Mouse (Mus musculus) adrenal gland, postnatal 36 days (tissue): ENCODE measurements at regions not wholly inside any gene's neighbourhood (a gene's known extent, or its start where the extent isn't known, plus 50 kb on each side); places are given as distances from the start of the nearest gene placed in this dataset.
A peak's percentile ranks its signal among the peaks of the same experiment; 100 is the strongest.

Source experiments
- DNase-seq, 2 experiments: peaks; one replicate each; pipeline ENCODE4 v3.0.0; 2021; ENCODE audit warnings: mixed read lengths in 1 of 2

DNA sequence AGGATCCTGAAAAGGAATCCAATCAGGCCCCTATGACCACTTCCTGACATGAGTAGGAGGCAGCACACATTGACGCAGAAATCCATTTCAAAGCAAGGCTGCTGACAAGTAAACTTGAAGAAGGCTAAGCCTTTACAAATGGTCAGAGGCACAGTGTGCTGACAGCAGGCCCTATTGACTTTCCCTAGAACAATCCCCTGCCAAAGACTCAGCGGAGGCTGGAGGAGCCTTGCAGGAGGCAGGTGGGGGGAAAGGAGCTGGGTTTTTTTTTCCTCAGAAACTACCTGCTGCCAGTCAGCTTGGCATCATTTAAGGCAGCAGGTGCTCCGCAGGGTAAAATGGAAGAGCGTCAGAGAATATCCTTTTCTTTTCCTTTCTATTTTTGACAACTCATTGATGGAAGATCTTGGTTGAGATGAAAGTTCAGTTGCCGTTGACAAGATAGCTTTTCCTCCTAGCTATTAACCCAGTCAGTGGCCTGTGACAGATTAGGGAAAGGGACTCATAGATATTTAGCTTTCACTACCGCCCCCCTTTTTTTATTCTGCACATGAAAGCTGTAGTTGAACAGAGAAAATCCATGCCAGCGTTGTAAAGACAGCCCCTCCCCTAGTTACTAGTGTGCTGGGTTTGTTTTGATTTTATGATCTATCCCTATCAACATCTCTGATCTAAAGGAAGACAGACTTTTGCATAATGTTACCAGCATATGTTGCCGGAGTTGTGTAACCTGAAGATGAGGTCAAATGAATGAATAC lies 210.6 kb downstream of the Csnka2ip start:
- DNase-seq: no peak

DNA sequence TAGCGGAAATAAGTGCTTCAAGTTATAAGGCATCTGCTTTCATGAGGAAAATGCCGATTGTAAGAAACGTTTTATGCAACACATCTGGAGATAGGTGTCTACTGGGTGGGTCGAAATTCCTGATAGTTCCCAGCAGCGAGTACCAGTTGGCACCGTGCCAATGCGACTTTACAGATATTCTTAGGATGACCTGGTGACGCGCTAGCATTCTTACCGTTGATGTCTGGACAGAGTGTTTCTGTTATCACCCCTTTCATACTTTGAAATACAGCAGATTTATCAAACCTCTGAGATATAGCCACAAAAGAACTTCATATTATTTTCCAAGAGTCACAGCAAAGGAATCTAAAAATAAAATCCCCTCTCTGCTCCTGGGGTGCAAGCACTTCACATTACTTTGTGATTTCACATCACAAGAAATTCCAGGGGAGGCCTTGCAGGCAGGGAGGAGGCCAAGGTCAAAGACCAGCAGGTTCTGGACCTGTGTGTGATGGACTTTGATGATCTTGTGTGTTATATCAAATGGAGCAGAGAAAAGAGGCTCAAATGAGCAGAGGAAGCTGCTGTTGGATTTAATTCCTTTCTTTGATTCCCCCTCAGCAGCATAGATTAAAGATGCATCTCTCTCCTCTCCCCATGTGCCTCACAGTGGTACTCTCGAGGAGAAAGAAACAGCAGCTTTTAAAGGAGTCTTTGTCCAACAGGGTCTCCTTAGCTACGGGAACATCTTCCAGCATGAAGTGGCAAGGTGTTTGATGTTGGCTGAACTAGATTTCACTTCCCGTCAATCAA lies 233.4 kb downstream of the Csnka2ip start:
- DNase-seq: no peak

- no peak for DNase-seq
These were observed 254.3 kb downstream of the Csnka2ip start for GRCm38 (mm10) chr16:64347940-64348339.

GRCm38 (mm10) chr16:64332887-64333455 lies 269.2 kb downstream of the Csnka2ip start:
- DNase-seq: no peak

GRCm38 (mm10) chr16:64332195-64332886 lies 269.9 kb downstream of the Csnka2ip start:
- DNase-seq: no peak

- DNase-seq: no peak
These were observed 272.7 kb downstream of the Csnka2ip start for GRCm38 (mm10) chr16:64329264-64330060.

- no peak for DNase-seq
These were observed 283.3 kb downstream of the Csnka2ip start for GRCm38 (mm10) chr16:64318796-64319493.

- DNase-seq: no peak
These were observed 285.4 kb downstream of the Csnka2ip start for GRCm38 (mm10) chr16:64316831-64317230.

DNA sequence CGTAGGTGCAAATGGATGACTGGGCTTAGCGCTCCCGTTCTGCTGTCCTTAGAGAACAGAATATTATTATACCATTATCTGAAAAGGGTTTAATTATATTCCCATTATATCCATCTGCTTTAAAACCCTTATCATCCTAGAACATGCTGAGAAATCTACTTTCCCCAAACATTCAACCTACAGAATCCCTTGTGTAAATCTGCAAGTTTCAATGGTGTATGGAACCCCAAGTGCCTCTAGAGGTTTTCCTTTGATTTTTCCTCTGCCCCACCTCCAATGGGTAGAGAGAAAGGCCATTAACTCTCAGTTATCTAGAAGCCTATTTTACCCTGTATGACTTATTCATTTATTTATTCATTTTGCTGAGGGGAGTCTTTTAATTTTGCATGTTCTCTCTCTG lies 308.7 kb downstream of the Csnka2ip start:
- no peak for DNase-seq

DNA sequence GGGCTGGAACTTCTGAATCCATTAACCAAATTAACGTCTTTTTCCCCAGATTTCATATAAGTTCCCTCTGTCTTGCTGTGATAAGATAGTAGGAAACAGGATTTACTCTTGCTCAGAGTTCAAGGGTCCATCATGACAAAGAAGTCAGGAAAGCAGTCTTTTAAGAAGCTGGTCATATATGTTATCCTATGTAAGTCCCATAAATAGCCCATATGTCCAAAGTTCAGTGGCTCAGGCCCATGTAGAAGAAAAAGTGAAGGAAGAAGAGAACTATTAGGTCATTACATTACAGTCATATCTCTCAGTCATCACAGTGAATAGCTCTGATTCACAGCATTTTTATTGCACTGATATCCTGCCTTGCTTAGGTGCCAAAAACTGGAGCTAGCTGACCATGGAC lies 316.9 kb downstream of the Csnka2ip start:
- no peak for DNase-seq

- no peak for DNase-seq
These were observed 326.2 kb downstream of the Csnka2ip start for GRCm38 (mm10) chr16:64275860-64276597.

GRCm38 (mm10) chr16:64275420-64275819 lies 326.8 kb downstream of the Csnka2ip start:
- no peak for DNase-seq

DNA sequence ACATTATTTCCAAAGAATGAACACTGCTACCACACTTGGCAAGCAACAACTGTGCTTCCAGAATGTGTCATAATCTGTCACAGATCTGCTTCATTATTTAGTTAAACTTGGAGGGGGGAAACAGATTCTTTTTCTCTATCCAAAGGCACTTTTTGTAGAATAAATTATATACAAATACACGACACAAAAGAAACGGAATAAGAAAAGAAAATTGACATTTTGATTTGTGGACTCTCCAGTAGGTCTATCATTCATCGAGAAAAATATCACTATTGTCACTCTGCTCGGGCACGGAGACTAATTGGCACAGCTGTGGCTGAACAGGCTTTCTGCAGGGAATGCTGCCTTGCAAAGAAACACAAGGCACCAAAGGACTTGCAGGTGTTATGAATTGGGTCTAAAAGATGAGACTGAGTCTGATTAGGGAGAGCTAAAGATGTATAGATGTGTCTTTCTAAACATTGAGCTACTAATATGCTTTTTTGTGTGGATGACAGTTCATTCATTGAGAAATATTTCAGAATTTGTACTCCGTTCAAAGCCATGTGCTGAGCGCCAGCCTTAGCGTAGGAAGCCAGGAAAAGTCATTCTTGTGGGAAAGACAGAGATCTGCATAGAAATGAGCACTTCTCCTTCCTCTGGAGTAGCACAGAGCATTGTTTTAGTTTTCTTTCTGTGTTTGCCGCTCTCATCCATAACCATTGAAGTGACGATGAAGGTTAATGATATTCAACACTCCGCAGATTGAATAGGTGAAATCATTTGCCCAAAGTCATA lies 337.1 kb downstream of the Csnka2ip start:
- DNase-seq: no peak

DNA sequence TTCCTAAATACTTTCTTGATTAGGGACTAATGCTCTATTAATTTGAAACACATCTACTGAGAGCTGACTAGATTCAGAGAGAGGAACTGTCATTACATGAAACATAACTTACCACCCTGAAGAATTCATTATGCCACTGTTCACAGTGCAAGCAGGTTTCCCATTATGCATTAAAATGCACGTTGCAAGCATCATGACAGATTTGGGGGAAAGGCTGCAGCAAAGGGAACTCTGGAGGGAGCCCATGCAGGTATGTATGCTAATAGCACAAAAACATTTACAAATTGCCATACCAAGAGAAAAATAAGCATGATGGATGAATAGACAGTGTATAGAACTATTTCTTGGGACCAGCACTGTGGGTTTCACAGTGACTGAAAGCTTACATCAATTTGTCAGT lies 351.1 kb downstream of the Csnka2ip start:
- DNase-seq: no peak

DNA sequence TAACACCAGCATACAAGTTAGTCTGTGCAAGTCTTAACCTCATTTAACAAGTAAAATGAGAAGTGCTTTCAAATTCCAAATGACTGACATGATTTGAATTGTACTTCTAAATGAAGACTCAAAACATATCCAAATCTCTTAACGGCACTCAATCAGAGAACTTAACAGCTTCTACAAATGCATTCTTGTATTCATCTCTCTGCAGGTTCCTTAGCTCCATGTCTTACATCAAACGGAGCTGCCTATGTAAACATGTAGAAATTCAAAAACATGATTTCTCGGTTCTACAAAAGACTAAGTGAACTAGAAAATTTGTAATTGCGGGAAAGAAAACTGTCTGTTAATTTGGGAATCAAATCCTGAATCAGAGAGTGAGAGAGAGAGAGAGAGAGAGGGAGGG lies 353.5 kb downstream of the Csnka2ip start:
- DNase-seq: no peak

- DNase-seq: no peak
These were observed 356.3 kb downstream of the Csnka2ip start for GRCm38 (mm10) chr16:64245942-64246341.

GRCm38 (mm10) chr16:64224336-64224735 lies 360.4 kb upstream of the Epha3 start:
- DNase-seq: no peak

DNA sequence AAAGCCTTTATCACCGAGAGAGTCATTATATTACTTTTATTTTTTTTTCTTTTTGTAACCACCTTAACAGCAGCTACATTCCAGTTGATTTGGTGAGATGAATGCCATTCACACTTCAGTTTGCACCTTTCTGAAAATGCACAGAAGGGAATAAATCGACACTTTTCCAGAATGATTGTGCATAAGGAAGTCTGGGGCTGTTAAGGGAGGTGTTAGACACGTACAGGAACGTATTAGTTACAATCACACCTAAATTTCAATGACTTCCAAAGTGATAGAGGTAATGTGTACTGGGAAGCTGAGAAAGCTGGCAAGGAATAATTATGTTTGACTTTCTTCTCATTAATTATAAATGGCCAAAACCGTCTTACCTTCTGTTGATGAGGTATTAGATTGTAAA lies 352.7 kb upstream of the Epha3 start:
- DNase-seq: no peak

- peak in 1 of 2 experiments; percentile 4 for DNase-seq
These were observed 347.9 kb upstream of the Epha3 start for GRCm38 (mm10) chr16:64211895-64212294.
